Mouse (Mus musculus) cerebellum, adult 2 months (tissue): ENCODE measurements around the gene Dcun1d4. TPM values are rescaled to one million over a fixed set of nuclear protein-coding genes. Genes with fewer than 3 reads are reported as not detected.

ENCODE experiments used
- DNase-seq, 2 experiments: peaks; one replicate each; pipeline ENCODE4 v3.0.0; 2021
- H3K27ac ChIP-seq: fragments of 200-500 bp; 2 replicates; pipeline ENCODE4 v1.5.1; 2012; ENCODE audit warnings: low read length, control low read depth, inconsistent platforms; ENCODE audit not compliant: insufficient read depth
- H3K27me3 ChIP-seq: fragments of 200-500 bp; 2 replicates; pipeline ENCODE4 v1.6.1; 2012; ENCODE audit warnings: inconsistent platforms, mild to moderate bottlenecking, low read length, moderate library complexity; ENCODE audit not compliant: control insufficient read depth, insufficient read depth
- H3K4me1 ChIP-seq: fragments of 200-500 bp; 2 replicates; pipeline ENCODE4 v1.6.1; 2011; ENCODE audit warnings: low read length; ENCODE audit not compliant: control insufficient read depth, insufficient read depth
- H3K4me3 ChIP-seq: fragments of 200-500 bp; replicated peaks from 2 replicates; pipeline ENCODE3; 2011; ENCODE audit warnings: mild to moderate bottlenecking, low read depth, low read length, control low read depth; ENCODE audit not compliant: insufficient read depth
- CTCF ChIP-seq: fragments of 200-500 bp; IDR thresholded peaks from 2 replicates; pipeline ENCODE4 v1.5.1; 2011; ENCODE audit warnings: low read depth, mild to moderate bottlenecking, control low read depth, low read length, moderate library complexity, borderline replicate concordance; ENCODE audit not compliant: insufficient read depth
- POLR2A ChIP-seq: fragments of 200-500 bp; IDR thresholded peaks from 2 replicates; pipeline ENCODE4 v1.6.1; 2011; ENCODE audit warnings: low read length, control low read depth, borderline replicate concordance; ENCODE audit not compliant: insufficient read depth
- WGBS: fragments of 180-500 bp; shearing (Covaris S2); methylation state at CpG from one replicate; pipeline ENCODE4 v1.1.7; 2018; 5-methylcytosine and 5-hydroxymethylcytosine counted together
- polyA plus RNA-seq: library from polyadenylated mRNA; depleted of rRNA; stranded (reverse); fragments of >200 nt; gene quantifications from 2 replicates; pipeline ENCODE4 v1.2.3, GENCODE M21; 2012

Gene Dcun1d4
- polyA plus RNA-seq, 1 experiment = 41.7 TPM

DNA sequence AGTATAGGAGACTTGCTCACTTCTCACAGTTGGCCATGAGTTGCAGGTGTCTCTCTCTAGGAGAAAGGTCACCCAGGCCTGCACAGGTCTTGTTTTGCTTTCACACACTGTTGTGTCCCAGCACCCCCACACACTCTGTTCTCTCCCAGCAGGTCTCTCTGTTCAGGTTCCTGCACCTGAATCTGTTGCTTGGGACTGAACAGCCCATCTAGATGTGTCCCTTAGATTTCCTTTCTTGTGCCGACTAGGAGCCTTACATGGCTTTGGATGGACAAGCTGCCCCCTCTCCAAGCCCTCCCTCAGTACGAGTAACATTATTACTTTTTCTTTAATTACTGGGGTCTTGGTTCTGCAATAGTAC is 59.7 kb downstream of the Dcun1d4 start:
- TF ChIP-seq POLR2A (no peak), CTCF (no peak)
- DNase-seq = no peak
- H3K27ac ChIP-seq = no peak overlapping the region
- no peaks in the 10 kb centered on the region for H3K4me1 ChIP-seq
- H3K4me3 ChIP-seq = no peak overlapping the region
- no peaks in the 10 kb centered on the region for H3K27me3 ChIP-seq
- 99% methylated on average over 2 of the region's 2 CpGs for WGBS

DNA sequence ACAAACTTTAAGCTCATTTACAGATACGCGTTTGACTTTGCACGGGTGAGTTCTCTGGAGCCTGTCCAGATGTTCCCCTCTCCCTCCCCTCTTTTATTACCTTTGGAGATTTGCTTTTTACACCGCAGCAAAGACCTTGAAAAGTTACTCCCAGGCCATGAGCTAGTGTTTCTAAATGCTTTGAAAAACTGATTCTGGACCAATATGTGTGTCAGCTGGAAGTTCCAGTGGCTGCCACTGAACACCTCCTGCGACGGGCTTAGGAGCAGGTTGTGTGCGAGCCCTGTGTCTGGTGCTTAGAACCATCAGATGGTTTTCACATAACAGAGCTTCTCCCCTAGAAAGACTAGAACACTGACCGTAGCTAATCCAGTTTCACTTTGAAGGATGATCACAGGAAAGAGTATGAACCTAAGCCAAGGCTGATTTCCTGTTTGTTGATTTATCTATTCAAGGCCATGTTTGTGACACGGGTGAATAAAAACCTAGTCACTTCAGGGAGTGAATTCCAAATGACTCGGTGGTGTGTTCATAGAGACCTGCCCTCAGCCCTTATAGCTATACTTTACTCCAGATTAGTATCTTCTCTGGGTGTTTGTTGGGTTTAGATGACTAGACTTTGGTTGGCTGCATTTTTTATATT is 63.4 kb downstream of the Dcun1d4 start:
- no peaks in the 10 kb centered on the region for H3K27me3 ChIP-seq
- H3K4me1 ChIP-seq = no peaks in the 10 kb centered on the region
- no peak for TF ChIP-seq CTCF
- no peak for TF ChIP-seq POLR2A
- no peak overlapping the region for H3K27ac ChIP-seq
- WGBS = 73% methylated on average over 10 of the region's 10 CpGs
- no peak for DNase-seq
- H3K4me3 ChIP-seq = no peak overlapping the region

DNA sequence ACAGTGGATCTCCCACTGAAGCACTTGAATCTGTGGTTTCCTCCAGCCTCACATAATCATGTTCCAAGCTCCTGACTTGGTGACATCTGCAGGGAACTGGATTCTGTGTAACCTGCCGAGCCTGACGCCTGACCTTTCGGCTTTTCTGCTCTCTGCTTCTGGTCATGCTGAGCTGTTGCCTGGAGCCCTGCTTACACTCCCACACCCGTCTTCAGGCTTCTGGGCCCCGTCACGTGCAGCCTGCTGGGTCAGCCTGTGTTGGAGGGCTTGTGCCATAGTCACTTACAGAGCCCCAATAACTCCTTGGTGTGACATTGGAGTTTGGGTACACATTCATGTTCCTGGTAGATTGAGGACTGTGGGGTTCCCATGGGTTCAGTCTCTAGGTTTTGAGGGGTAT is 64.8 kb downstream of the Dcun1d4 start:
- Histone ChIP-seq H3K27me3 (no peaks in the 10 kb centered on the region), H3K27ac (no peak overlapping the region), H3K4me1 (no peaks in the 10 kb centered on the region), H3K4me3 (no peak overlapping the region)
- 58% methylated on average over 6 of the region's 6 CpGs for WGBS
- TF ChIP-seq POLR2A = no peak
- TF ChIP-seq CTCF = no peak
- no peak for DNase-seq

DNA sequence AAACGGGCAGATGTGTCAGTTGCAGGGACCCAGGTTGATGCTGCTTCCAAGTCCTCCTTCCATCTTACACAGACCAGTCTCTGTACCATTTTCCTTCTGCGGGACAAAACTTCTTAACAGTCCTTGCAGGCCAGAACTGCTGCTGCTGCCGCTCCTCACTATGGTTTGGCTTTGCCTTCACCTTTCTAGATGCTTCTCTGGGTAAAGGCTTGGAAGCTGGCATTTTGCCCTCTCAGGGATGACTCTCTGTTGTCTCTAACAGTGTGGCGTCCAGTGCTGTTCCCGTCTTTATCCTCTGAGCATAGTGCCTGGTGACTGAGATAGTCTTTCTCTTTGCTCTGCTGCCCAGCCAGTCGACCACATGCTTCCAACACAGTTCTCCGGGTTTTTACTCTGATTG is 66.5 kb downstream of the Dcun1d4 start:
- WGBS = 73% methylated on average over 7 of the region's 7 CpGs
- Histone ChIP-seq H3K4me3 (no peak overlapping the region), H3K27me3 (no peaks in the 10 kb centered on the region), H3K4me1 (no peaks in the 10 kb centered on the region), H3K27ac (no peak overlapping the region)
- DNase-seq = no peak
- TF ChIP-seq POLR2A (no peak), CTCF (no peak)

DNA sequence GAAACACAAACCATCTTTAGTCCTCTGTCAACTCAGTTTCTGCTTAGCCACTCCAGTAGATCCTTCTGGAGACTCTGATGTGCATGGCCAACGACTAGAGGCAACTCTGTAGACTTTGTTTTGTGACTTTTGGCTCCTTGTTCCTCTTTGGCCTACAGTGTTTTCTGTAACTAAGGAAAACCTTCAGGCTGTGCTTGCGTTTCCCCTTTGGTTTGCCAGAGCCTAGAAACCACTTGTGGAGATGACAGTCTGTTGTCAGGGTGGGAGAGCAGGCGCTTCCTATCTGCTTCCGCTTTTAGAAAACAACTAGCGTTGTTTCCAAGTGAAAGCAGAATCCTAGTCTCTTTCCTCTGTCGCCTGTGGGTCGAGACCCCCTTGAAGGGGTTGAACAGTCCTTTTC is 67.4 kb downstream of the Dcun1d4 start:
- 83% methylated on average over 7 of the region's 7 CpGs for WGBS

DNA sequence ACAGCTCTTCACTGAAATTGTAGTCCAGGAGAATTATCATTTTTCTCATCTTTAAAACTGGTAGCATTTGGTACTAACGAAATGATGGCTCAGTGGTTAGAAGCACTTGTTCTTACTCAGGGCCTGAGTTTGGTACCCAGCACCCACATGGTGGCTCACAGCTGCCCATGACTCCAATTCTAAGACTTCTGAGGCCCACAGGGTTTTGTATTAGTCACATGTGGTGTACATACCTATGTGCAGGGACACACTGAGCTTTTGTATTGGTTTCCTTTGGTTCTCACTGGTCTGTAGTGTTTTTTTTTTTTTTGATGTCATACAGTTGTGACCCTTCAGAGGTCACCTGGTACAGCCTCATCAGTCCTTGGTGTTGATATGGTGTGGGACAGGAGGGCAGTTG is 68.0 kb downstream of the Dcun1d4 start:
- 98% methylated on average over 1 of the region's 1 CpGs for WGBS
- Histone ChIP-seq H3K4me1 (no peaks in the 10 kb centered on the region), H3K27me3 (no peaks in the 10 kb centered on the region), H3K27ac (no peak overlapping the region), H3K4me3 (no peak overlapping the region)
- no peak for DNase-seq
- TF ChIP-seq POLR2A (no peak), CTCF (no peak)

More for the DNA sequence above, 67.4 kb downstream of the Dcun1d4 start:
- Histone ChIP-seq H3K4me3 (no peak overlapping the region), H3K27ac (no peak overlapping the region), H3K27me3 (no peaks in the 10 kb centered on the region), H3K4me1 (no peaks in the 10 kb centered on the region)
- DNase-seq = no peak
- TF ChIP-seq POLR2A (no peak), CTCF (no peak)

DNA sequence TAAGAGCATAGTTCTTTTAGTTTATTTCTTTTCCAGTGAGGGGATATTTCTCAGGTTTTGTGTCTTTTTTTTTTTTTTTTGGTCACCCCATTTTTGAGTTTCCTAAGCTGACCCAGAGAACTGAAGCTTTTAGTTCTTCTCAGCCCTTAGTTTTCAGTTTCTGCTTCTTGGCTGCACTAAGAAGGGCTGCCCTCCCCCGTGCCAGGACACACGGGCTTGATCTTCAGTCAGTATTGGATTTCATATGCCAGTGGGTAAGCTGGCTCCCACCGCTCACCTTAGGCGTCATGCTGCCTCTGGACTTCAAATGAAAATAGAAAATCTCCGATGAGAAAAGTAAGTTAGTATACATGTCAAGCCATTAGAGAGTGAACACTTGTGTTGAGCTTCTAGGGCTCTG is 71.0 kb downstream of the Dcun1d4 start:
- Histone ChIP-seq H3K4me3 (no peak overlapping the region), H3K4me1 (no peaks in the 10 kb centered on the region; the same call in 1 of the 2 replicates), H3K27ac (no peak overlapping the region), H3K27me3 (no peaks in the 10 kb centered on the region)
- 60% methylated on average over 5 of the region's 5 CpGs for WGBS
- TF ChIP-seq CTCF (no peak), POLR2A (no peak)
- no peak for DNase-seq

DNA sequence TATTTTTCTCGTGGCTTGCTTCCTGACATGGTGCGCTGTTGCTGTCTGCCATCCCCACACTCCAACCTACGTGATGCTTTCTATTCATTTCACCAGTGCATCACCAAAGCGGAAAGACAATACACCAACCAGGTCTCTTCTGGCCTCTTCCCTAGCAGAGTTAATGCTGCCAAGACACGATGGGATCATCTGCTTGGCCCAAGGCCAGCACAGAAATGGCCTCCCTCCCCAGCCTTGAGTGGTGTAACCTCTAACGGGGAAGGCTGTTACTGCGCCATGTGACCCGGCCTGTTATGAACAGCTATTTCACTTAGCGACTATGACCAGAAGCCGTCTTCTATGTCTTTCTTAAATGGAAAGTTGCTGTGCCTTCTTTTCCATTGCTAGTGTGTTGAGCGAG is 73.1 kb downstream of the Dcun1d4 start:
- 70% methylated on average over 11 of the region's 11 CpGs for WGBS
- H3K27me3 ChIP-seq = no peaks in the 10 kb centered on the region
- DNase-seq = no peak
- TF ChIP-seq CTCF (no peak), POLR2A (no peak)
- H3K27ac ChIP-seq = no peak overlapping the region
- no peaks in the 10 kb centered on the region; the same call in 1 of the 2 replicates for H3K4me1 ChIP-seq
- H3K4me3 ChIP-seq = no peak overlapping the region
